Mouse (Mus musculus) adrenal gland, postnatal 0 days (tissue): ENCODE results near the gene Stn1. TPM values are rescaled to one million over a fixed set of nuclear protein-coding genes. Genes with fewer than 3 reads are reported as not detected.

Experiments used
- polyA plus RNA-seq: library from polyadenylated mRNA; unstranded; fragments of >200 nt; fragmentation: Nextera tagmentation; extraction: Ambion mirVana; gene quantifications from 2 replicates; pipeline ENCODE4 v1.2.1, GENCODE M21; 2015

Stn1 gene
- polyA plus RNA-seq, result 26.3 and 26.5 TPM in 2 replicates

DNA sequence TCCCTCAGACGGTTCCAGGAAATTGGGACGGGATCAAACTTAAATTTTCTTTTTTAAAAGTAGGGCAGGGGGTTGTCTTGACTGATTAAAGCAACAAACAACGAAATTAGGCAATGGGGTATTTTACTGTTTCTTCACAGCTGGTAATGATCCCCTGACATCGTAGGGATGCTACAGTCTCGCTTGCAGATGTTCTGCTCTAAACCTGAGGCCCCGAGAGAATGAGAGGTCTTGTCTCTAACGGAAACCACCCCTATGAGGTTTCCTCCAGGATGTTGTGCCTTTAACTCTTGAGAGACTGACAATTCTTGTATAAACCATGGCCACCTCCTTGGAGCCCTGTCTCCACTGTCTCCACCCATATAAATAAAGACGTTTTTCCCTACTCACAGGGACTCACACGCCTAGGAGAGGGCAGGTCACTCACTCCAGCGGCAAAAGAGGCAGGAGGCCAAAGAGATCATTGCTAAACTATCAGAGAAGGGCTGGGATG lies at the start of gene Stn1:
Gene Stn1 (minus strand): TSS at position 208 of the 493 bp plus-strand sequence.

DNA sequence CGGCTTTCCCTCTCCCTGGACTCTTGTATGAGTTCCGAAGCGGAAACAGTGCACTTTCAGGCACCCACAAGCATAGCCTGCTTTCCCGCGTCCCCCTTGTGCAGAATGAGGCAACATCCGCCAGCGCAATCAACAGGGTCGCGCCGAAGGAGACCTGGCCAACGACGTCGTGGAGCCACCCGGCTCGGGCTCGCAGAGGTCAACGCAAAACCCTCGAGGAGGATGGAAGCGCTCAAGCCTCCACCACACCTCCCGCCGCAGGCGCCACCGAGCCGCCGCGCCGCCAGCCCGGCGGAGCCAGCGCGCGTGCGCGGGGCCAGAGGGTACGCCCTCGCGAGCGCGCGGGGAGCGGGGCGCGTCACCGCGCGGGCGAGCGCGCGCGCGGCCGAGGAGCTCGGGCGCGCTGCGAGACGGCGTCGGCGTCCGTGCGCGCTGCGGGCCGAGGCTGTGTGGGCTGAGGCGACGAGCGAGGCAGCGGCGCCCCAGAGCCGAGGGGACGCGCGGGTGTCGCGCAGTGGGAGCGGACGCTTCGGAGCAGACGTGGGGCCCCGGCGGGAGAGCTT lies 42.0 kb upstream of the Stn1 start, which contains the start of gene Slk:
Gene Slk (plus strand): TSS at position 454 of the 563 bp plus-strand sequence.

DNA sequence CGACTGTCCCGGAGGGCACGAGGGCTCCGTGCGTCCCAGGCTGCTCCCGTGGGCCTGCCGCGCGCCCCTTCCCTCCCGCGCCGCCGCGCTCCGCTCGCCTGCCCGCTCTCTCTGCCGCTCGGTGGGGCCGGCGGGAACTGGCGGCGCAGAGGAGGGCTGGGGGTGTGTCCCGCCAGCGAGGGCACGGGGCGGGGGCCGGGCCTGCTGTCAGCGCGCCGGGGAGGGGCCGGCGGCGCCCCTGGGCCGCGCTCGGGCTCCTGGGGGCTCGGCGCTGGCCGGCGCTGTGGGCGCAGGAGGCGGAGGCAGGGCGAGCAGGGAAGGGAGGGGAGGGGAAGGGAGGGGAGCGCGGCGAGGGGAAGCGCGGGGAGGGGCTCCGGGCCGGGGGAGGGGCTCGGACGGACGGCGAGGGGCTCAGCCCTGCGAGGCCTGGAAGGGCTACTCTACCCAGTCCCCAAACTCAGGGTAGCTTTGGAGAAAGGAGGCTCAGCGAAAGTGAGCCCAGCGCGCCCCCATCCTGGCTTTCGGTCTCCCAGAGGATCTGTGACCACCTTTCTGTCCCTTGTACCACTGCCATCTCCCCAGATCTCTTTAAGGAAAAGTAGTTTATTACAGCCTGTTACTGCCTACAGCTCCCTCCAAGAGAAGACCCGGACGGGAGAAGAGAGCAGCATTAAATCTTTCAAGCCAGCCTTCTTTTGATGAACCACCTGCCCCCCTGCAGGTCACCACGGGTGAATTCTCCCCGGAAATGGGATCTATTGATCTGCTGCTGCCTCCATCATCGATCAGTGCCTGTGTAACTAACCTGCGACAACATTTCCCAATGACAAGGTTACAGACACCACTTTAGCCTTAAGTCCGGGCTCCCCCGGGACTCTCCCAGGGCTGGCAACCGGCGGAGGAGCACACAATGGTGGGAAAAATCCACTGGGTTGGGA lies 72.7 kb downstream of the Stn1 start, which contains the start of gene Sh3pxd2a:
Gene Sh3pxd2a (minus strand): TSS at position 98 of the 938 bp plus-strand sequence.

Other genes with a start within 250 kb of the Stn1 start
- 4.0 and 5.3 TPM in 2 replicates for gene Sh3pxd2a, start 73.1 kb downstream of the Stn1 start, polyA plus RNA-seq
- gene Slk, start 42.2 kb upstream of the Stn1 start, polyA plus RNA-seq, result 8.6 and 10.5 TPM in 2 replicates
- gene Col17a1, start 154.6 kb upstream of the Stn1 start, polyA plus RNA-seq, result 0.88 and 0.93 TPM in 2 replicates
- 196 and 214 TPM in 2 replicates for gene Sfr1, start 194.2 kb upstream of the Stn1 start, polyA plus RNA-seq